Mouse (Mus musculus) kidney, adult 11 months (tissue): ENCODE data around the gene Myo1d.

Experiments used
- DNase-seq: peaks from one replicate; pipeline ENCODE4 v3.0.0; 2022

The Myo1d gene

DNA sequence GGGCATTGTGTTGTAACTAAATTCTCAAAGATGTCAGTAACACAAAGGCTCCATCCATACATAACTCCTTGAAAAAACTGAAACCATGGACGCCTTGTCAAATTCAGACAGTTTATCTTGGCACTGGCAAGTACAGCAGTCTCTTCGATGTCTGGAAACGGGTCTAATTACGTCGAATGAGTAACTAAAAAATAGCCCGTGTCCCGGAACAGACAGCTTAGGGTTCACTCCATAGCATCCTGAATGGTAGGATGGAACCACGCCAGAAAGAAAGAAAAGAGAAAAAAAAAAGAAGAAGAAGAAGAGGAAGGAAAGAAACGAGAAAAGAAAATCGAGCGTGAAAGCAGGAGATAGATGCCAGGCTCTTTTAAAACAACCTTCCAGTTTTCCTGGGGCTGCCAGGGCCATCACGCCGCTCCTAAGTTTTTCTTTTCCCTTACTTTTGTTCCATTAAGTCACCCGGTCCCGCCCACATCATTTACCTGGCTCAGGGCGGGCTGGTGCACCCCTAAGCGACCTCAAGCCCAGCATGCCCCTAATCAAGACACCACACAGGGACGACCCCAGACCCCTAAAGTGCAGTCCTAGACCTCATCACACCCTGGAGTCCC lies 804 bp downstream of the Myo1d start:
- DNase-seq = no peak

DNA sequence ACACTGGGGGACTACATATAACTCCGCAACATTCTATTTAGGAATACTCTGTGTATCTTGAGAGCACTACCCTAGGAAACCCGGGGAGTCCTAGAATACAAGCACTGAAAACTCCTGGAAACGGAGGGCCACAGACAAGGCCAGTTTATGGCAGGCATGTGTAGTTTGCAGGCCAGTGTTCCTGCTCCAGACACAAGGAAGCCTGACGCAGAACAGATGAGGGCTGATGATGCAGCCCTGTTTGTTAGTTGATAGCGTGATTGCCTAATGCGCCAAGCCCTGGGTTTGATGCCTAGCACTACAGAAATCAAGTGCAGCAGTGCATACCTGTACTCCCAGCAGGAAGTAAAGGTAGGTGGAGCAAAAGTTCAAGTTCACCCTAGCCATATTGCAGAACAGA lies 1.7 kb downstream of the Myo1d start:
- DNase-seq = no peak

DNA sequence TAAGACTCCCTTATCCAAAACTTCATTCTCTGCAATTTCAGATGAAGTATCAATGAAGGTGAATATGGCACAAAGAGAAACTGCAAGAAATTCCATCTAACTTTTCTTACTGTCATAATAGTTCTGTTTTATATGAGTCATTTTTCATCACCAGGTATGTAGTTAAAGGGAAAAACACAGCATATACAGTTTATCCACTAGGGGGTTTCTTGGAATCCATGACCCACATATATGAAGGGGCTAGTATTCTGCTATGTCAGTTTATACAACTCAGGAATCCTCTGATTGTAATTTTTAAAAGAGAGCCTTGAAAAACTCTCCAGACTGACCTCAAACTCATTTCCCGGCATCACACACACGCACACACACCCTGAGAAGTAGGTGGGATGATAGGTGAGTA lies 2.1 kb downstream of the Myo1d start:
- DNase-seq = no peak

DNA sequence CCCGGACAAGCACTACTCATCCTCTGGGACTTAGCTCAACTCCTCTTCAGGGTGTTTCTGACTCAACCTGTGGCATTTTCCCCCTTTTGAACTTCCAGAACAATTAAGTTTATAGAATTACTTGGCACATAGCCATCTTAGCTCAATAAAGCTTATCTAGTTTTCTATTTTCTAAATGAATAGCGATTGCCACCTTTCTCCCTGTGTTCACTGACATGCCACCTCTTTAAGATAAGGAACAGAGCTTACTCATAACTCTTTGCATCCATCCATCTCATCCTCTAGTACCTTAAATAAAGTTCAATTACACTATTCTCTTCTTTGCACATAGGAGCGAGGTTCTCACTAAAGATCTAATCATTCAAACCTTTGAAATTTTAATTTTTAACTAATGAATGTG lies 4.3 kb downstream of the Myo1d start:
- no peak for DNase-seq

DNA sequence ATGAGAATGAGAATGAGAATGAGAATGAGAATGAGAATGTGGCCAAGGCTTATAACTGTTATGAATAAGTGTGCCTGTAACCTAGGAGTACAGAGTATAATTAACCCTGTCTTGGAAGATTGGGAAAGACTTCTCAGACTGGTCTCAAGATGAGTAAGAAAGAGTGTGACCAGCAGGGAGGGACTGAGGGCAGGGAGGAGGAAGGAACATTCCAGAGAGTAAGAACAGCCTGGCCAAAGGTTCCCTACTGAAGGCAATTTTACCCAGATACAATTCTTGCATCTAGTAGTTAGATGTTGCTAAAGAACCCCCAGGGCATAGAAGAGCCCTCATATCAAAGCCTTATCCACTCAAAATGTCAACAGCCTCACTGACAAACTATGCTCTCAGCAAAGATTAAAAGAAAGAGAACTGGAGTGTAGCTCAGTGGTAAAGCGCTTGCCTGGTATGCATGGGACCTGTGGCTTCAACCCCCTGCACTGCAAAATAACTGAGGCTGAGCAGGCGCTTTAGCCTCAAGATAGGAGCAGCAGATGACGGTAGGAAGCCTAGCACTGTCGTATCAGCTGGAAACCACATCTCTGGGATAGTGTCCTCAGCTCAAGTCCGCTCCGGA lies 7.1 kb downstream of the Myo1d start:
- DNase-seq = no peak

DNA sequence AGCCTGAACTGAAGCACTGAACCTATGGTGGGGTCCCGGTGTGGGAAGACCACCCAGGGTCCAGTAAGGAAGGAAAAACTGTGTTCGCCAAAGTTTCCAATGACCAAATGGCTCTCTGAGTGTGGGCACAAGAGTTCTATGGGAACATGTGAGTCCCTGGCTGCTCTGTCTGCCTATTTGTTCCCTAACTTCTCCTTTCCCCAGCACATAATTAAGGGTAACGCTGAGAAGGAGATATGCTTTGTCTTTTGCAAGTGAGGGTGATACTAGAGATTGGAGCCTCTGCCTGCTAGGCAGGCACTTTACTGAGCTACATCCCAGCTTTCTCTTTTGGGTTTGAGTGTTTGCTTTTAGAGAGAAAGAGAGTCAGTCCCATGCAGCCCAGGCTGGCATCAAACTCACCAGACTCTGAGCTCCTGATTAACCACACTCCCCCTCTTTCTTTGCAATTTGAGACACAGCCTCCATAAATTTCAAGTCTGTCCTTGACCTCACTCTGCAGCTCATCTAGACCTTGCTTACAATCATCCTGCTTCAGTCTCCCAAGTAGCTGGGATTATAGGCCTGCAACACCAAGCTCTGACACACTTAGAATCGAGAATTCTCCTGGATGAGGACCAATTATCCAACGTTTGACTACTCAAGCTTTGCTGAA lies 8.1 kb downstream of the Myo1d start:
- DNase-seq = no peak

DNA sequence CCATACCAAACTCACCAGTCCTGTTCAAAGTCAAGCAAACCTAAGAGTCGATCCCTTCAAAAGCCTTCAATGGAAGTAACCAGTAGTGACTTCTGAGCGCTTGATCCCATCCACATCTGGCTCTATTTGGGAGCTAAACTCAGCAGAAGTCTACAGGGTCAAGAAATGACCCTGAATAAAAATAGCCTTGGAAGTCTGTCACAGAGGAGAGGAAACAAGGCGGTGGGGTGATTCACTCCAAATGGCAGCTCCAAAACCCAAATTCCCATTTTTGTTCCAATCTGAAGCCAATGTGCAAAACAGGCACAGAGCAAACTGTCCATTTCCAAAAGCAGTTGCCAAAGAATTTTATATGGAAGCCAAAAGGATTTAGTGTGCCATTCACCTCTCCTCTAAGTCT lies 8.6 kb downstream of the Myo1d start:
- no peak for DNase-seq

DNA sequence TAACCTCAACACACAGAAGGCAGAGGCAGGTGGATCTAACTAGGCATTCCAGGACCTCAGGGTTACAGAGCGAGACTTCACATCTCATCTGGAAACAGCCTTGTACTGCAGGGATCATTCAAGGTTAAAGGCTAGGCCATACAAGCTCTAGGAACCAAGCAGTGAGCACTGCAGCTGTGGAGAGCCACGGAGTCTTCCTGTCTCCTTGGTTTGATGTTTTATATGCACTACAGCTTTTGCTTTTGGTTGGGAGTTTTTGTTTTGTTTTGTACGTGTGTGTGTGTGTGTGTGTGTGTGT lies 12.6 kb downstream of the Myo1d start:
- DNase-seq = peak; percentile 32

DNA sequence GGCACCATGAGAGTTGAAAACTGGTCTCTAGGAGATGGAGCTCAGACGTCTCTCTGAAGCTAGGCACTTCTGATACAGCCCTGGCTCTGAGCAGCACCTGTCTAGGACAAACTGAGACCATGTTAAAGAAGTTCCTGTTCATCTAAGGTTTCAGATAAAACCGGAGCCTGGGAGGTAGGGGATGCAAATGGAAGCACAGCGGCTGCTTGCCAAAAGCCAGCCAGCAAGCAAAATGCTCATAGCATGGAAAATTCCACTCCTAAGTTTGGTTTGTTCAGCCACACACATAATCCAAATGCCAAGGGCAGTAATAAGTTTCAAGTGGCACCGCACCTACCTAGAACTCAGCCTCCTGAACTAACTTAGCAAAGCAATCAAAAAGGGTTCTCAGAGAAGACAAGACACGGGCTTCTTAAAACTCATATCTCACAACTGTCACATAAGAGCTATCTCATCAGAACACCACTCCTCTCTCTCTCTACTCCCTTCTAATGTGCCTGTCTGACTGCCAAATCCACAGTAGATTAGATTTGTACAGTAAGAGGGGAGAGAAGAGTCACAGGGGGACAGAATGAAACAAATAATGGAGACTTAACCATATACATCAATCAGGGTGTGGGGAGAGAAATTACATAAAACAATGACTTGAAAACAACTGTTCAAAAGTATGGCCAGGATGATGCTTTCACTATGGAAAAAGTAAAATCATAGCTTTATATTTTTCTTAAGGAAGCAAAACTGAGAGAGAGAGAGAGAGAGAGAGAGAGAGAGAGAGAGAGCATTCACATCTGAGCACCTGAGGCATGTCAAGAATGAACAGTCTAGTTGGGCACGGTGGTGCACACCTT lies 13.1 kb downstream of the Myo1d start:
- peak; percentile 72 for DNase-seq

DNA sequence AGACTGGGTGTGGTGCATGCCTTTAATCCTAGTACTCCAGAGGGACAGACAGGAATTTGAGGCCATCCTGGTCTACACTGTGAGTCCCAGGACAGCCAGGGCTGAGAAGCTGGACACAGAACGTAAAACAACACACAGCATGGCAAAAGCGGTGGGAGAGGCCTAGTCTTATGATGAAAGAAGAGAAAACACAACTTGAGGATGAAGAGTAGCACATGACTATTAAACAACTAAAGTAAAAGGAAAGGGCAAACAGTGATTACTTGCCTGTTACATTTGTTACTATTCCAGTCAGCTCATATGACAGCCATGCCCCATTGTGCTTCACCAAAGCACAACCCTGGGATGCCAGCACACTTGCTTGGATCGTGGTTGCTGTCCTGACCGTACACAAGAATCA lies 13.8 kb downstream of the Myo1d start:
- DNase-seq = no peak

DNA sequence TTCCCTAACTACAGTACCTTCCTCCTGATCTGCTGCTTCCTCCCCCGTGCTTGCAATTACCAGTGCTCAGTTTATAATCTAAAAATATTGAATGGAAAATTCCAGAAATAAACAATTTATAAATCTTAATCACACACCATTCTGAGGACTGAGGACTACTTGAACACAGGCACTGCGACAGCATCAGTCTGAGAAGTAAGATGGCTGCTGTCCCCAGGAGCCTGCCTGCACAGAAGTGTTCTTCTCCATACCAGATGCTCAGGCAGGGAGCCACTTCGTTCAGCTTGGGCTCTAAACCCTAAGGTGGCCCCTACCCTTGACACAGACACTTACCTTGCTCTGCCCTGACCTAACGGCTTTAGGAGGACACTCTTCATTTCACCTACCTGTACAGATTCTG lies 17.8 kb downstream of the Myo1d start:
- no peak for DNase-seq

DNA sequence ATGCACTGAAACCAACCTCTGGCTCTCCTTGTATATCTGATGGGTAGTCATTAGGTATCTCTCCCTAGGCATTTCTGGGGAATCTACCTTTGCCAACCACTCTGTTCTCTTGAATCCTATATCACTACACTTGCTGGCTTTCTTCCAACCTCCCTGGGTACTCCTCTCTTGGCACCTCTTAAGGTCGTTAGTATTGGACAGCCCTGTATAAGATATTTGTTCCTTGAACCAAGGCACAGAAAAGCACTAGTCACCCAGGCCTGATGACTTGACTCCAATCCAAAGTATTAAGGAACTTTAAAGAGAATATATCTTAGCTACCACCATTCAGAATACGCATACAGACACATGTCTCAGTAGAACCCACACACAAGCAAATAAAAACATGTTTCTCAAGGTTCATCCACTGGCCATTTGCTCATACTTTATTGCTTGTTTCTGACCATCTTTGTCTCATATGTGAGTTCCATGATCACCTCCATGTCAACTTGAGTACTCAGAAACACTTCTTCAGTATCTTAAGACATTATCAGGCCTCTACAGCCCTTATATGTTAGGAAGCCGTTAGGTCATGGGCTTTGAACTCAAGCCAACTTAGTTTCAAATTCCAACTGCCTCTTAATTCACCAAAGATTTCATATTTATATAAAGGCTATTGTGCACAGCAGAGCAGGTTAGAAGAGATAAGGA lies 18.4 kb downstream of the Myo1d start:
- DNase-seq = no peak

DNA sequence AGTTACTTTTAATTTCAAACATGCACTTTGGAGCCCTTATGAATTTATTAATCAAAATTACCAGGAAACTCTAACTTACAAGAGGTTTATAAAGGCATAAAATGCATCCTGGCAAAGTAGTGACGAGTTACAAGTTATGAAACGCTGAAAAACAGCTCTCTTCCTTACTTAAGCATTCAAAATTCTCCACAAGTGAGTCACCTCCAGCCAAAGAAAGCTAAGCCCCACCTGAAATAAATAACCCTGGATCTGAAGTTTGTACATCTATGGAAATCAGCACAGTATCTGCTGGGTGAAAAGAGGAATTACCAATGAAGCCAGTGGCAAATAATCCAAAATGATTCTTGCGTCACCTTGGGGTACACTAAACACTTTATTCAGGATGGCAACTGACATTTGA lies 20.8 kb downstream of the Myo1d start:
- DNase-seq = no peak

DNA sequence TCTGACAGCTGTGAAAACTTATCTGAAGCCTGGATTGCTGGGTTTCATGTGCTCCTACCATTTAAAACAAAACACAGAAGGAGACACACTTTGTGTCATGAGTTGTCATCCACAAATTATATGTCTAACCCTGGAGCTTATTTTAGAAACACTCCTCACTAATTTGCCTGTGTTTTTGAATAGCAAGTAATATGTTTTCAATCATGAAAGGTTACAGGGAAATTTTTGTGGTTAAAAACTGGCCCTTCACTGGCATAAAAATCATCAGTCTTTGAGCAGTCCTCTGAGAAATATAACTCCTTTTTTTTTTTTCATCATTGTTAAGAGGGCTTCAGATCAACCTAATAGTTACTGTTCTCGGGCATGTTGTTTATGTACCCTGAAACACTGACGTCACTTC lies 25.6 kb downstream of the Myo1d start:
- no peak for DNase-seq

DNA sequence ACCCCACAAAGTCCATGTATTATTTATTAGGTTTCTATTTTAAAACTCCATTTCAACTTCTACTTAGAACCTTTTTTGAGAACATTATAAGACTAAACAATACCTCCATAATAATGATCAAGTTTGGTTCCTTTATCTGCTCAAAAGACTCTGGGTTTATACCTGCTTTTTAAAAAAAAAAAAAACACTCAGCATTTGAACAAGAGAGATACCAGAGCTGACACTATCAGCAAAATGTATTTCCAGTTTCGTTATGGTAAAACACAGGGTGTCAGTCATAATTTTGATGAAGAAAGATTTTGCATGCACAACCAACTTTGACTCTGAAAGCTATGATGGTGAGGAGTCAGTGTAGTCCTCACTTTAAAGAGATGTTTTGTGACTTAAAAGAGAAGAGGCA lies 28.7 kb downstream of the Myo1d start:
- no peak for DNase-seq

DNA sequence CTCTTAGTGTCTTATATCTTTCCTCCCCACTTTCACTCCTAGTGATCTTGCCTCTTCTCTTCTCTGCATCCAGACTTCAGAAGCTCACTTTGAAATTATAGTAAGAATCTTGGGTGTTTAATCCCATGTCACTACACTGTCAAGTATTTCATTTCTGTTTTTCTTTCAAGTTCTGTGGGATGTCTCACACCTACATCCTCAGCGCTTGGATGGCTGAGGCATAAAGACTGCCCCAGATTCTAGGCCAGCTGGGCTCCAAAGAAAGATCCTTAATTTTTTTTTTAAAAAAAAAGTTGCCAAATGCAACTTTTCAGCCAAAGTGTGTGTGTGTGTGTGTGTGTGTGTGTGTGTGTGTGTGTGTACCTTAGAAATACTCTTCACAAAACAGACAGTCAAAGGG lies 30.6 kb downstream of the Myo1d start:
- no peak for DNase-seq

DNA sequence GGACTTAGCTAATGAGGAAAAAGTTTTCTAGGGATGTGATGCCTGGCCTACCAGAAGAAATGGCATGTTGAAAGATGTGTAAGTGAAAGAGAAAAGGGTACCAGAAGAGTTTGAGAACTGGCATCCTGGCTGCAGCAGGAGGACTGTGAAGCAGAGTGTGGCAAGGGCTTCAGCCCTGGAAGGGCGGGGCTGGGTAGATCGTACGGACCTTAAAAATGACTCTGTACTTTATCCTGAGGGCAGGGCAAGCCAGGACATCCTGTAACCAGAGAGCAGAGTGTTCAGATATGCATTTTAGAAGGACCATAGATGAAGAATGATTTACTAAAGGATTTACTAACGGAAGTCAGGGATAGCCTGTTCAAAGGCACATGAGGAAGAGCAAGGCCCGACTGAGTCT lies 34.4 kb downstream of the Myo1d start:
- no peak for DNase-seq

DNA sequence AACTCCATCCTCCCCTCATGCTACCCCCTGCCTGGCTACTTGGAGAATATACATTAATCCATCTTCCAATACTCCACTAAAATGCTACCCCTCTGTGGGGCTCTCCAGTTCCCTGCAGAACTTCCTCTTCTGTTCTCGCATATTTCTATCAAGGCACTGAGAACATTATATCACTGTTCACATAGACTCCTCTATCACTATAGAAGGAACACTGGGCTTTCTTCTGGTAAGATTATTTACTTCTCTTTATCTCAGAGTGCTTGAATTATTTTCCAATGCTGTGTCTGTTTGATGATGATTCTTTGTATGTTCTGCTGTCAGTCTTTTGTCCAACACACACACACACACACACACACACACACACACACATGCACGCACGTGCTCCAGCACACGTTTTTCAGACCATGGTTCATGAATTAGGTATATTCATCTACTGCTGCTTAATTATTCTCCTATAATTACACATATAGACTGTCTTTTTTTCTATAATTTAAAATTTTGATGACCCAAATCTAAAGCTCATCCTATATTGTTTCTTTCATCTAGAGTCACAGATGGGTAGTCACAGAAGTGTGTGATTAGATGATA lies 35.9 kb downstream of the Myo1d start:
- no peak for DNase-seq

DNA sequence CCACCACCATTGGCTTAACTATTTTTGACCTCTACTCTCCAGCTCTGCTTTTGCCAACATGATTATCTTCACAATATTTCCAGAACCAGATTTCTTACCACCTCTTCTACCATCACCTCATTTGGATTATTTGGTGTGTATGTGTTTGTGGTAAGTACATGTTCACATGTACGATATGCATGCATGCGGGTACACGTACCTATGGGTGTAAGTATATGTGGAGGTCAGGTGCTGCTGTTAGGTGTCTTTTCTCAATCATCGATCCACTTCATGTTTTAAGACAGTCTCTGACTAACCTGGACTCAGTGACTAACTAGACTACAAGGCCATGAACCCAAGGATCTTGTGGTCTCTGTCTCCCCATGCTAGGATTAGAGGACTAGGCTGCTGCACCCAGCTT lies 37.4 kb downstream of the Myo1d start:
- DNase-seq = no peak

DNA sequence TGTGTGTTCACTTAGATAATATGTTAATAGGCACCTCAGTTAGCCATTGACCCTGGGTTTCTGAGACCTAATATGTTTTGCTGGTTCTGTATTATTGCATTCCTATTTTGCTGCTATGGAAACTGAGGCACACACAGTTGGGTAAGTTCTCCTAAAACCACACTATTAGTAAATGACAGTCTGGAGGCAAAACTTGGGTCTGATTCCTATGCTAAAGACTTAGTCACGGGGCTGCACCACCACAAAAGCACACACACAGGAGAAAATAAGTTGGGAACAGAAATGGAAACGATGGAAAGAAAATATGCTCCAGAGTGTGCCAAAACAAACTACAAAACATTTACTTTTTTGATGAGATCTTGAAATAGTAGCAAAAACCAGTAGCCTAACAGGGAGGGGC lies 45.1 kb downstream of the Myo1d start:
- no peak for DNase-seq

DNA sequence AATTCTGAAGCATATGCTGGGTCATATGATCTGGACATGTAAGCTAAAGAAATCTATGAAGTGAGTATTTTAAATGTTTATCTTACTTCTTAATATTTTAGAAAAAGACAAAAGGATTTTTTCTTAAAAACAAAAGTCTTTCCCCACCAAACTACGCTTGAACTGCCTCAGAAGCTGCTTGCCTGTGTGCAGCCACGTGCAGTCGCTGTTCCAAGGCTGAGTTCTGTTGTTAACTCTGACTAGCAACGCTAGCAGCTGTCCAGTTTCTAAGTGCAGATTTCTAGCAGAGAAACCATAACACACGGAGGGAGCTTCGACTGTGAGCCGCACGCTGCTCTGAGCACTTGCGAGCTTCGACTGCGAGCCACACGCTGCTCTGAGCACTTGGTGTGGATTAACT lies 55.1 kb downstream of the Myo1d start:
- DNase-seq = no peak

DNA sequence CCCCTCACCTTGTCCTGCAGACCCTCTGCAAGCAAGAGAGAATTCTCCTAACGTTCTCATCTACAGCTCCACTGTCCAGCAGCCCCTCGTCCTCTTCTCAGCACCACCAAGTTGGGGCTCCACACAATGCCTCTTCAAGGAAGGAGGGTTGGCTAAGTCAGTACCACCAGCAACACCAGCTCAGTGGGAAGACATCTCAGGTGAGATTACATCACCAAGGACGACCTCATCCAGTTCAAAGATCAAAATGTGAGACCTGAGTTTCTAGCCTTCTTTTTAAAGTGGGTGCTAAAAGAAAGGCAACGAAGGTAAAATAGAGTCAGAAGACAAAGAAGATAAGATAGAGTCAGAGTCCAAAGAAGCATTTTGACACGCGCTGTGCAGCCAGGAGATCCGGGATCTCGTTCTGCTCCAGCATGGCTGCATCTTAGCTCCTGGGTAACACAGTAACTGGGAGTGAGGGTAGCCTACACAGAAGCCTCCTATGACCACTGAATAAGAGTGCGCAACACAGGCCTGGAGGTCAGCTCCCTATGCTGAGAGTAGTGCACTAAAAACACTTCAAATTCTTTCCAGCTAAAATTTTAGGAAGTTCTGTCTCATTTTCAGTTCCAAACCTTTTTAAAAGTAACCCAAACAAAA lies 56.3 kb downstream of the Myo1d start:
- DNase-seq = no peak

DNA sequence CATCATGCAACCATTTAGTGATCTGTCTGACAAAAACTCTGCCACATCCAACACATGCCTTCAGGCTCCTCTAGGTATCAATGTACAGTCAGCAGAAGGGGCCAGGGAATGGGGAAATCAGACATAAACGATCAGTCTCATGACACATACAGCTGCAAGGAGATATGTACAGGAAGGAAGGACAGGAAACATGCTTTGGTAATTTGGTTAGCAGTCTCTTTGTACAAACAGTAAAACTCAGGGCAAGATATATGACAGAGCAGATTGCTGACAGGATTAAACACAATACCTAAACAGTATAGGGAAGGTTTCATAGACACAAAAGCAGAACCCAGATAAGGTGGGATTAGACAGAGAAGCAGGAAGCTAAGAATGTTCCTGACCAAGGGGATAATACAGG lies 60.8 kb downstream of the Myo1d start:
- no peak for DNase-seq
